Mouse (Mus musculus): ENCODE measurements around the gene Adamts17. TPM values are rescaled to one million over a fixed set of nuclear protein-coding genes. Genes with fewer than 3 reads are reported as not detected.

Adamts17 gene
- polyA plus RNA-seq, 1 experiment = 3.3 TPM

DNA sequence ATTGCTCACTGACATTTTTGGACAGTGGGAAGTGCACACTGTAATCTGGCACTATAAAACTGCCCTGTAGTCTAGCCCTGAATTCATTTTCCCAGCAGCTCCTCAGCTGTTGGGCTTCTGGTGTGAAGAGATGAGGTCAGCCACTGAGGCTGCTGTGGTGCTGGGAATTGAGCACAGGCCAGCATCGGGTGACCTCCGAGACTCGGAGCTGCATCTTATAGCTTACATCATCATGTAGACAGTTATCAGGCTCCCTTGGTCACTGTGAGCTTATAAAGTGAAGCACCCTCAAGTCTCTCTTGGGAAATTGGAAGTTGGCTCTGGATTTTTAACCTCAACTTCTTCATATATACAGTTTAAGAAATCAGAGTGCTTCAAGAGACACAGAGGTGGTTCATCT lies 84.1 kb downstream of the Adamts17 start:
- DNase-seq (ENCODE audit: extremely low spot score in 1 of 2, low spot score in 1 of 2) = no peak

DNA sequence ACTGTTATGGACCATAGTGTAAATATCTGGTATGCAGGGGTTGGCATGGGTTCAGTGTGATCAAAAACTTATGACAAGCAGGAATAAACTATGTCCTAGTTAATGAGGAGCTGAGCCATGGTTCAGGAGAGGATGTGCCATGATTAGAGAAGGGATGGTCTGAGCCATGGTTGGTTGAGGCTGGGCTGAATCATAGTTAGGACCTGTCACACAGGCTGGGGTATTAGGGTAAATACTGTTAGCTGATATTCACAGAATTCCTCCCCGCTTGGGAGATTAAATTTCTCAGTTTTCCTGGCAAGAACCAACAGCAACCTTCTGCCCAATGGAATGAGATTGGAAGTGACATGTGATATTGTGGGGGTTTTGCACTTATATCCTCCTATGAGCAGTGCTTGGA lies 84.6 kb downstream of the Adamts17 start:
- no peak for DNase-seq (ENCODE audit: extremely low spot score in 1 of 2, low spot score in 1 of 2)

DNA sequence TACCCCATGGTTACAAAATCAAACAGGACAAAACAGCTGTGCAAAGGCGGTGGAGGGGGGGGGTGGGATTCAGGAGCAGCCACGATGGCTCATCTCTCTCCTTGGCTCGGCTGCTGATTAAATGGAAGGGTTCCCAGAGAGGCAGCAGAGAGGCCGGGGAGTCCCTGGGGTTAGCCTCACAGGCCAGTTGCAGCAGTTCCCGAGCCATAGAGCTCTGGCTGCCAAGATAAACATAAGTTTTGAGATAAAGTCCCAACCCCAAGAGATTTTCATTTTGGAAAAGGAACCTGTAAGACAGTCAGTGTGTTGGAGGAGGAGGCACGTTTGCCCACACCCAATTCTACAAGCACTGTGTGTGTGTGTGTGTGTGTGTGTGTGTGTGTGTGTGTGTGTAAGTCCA lies 89.7 kb downstream of the Adamts17 start:
- no peak for DNase-seq (ENCODE audit: extremely low spot score in 1 of 2, low spot score in 1 of 2)

DNA sequence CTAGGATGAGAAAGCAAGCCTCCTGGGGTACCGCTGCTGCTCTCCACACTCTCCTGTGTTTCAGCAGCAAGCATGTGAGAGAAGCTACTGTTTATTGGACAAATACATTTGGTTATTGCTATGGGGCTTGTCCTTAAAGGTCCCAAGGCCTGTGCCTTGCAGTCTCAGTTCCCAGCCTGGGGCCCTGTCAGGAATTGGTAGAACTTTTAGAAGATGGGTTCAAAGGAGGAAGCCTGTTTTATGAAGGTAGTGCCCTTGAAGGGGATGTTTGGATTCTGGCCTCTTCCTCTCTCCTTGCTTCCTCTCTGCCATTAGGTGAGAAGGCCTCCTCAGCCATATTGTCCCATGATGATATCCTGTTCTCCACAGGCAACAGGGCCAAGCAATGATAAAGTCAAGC lies 91.8 kb downstream of the Adamts17 start:
- no peak for DNase-seq (ENCODE audit: extremely low spot score in 1 of 2, low spot score in 1 of 2)

DNA sequence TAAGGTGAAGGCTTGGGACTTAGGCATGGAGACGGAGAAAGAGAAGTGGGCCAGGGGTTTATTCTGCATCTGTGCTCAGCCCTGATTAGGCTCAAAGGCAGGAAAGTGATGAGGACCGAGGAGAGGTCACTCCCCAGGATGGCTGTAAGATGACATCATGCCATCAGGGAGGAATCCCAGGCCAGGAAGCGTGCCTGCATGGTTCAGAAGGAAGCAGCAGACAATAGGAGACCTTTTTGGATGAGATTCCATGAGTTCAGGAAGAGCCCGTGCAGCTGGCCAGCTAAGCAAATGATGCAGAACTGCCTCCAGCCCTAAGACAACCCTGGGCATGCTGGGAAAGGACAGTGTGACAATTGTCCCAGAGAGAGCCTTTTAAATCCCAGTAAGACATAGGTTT lies 93.7 kb downstream of the Adamts17 start:
- no peak for DNase-seq (ENCODE audit: extremely low spot score in 1 of 2, low spot score in 1 of 2)

DNA sequence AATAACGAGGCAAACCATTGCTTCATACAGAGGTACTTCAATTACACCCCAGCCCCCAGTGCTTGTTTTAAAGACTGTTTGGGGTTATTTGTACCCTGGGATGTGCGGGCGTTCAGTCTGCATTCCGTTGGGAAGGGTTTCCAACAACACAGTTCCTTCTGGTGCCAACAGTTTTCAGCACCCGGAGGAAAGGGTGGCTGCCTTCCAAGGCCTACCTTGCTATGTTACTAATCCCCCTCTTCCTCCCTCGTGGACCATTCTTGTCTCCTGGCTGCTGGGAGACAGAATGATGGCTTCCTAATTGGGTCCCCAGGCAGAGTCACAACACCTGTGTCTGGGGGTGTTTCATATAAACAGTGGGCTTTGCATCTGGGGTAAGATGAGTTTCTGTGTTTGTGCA lies 94.5 kb downstream of the Adamts17 start:
- DNase-seq (ENCODE audit: extremely low spot score in 1 of 2, low spot score in 1 of 2) = peak; percentile 66 to 74

DNA sequence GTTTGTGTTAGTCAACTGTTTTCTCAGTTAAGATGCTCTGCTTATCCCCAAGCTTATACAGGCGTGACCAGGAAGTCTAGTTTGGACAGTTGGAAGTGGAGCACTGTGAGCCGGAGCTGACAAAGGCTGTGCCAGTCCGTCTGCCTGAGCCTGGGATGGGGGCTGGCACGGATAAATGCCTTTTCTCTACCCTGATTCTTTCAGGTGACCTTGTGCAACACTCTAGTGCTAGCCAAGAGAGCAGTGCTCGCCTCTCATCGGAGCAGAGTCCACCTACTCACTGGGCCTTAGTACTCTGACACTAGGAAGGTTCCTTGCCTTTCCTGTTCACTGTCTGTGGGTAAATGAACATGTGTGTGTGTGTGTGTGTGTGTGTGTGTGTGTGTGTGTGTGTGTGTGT lies 95.5 kb downstream of the Adamts17 start:
- no peak for DNase-seq (ENCODE audit: extremely low spot score in 1 of 2, low spot score in 1 of 2)

DNA sequence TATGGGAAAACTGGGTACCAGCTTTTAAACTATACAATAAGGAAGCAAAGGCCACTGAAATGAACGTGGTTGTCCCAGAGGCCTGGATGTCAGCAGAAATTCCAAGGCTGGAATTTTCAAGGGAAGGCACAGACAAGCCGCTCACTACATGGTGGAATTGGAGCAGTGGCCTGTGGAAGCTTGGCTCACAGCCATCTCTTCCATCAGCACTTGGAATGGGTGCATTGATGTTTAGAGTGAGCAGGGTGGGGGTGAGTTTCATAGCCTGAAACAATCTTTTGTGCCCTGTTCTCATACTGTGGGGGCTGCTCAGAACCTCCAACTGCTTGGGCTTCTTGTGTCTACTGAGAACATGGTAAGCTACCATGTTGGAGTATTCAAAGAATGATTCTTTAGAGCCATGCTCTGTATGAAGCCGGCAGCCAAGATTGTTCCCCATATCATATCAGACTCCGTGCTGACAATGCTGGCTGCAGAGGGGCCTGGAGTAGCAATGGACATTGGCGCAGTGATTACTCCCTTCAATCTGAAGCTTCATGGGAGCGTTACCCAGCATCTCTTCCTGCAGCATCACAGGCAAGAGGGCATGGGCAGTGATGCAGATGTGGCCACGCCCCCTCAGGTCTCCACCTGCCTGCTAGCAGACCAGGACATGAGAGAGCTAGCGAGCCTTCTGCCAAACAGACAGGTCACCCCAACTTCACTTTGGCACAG lies 96.7 kb downstream of the Adamts17 start:
- DNase-seq (ENCODE audit: extremely low spot score in 1 of 2, low spot score in 1 of 2) = peak in 1 of 2 experiments; percentile 6

DNA sequence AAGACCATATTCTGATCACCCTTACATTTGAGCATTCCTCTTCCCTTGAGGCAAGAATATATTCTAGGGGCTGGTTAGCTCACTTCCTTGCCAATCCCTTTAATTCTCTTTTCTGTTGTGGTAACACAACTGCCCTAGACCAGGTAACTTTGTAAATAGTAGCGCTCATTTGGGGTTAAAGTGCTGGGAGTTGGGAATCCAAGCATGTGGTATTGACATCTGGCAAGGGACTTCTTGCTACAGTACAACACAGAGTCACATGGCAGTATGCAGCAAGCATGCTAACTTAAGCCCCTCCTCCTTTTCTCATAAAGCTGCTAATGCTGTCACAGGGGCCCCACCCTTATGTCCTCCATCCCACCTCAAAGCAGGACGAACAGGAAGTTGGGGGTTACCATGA lies 97.4 kb downstream of the Adamts17 start:
- no peak for DNase-seq (ENCODE audit: extremely low spot score in 1 of 2, low spot score in 1 of 2)

DNA sequence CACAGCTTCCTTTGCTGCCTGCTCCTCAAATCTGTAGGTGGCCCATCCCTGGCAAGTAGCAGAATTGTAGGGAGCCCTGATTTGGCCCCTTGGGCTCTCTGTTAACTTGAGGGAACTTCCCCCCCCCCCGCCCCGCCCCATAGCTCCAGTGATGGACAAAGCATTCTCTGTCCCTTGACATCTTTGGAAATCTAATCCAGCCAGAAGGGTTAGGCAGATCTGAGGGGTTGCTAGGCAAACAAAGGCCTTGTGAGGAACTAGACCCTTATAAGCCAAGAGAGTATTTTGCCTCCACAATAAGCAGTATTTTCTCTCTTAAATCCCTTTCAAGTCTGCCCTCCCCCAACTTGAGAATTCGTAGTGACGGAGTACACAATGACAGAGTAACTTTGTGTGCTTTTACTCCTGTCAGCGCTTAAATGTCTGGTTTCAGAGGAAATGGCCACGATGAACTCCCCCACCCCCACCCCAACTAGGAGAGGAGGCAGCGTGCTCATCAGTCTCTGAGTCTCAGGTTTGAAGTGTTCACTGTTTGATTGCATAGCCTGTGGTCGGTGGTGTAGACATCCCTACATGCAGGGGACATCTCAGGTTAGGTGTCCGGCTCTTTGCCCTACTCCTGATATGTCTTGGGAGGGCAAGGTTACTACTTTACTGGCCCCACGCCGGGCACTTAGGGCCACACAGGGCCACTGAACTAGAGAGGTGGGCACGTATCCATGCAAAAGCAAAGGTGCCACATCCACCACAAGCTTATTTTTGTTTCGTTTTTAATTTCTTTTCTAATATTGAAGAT lies 99.7 kb downstream of the Adamts17 start:
- DNase-seq (ENCODE audit: extremely low spot score in 1 of 2, low spot score in 1 of 2) = no peak

DNA sequence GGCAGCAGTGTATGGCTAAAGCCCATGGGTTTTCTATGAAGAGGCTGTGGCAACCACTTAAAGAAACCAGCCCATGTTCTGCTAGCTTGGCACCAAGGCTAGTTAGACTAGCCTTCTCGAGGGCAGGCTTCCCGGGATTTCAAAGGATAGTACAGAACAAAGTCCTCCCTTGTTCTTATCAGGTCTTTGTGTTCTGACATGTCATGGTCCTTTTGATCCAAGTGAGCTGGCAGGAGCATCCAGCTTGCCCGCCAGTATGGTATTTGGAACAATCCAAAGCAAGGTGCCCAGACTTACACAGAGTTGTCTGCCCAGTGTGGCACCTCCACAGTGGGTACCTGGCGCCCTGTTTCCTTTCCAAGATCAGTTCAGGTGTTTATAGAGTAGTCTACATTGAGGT lies 101.2 kb downstream of the Adamts17 start:
- DNase-seq (ENCODE audit: extremely low spot score in 1 of 2, low spot score in 1 of 2) = no peak

DNA sequence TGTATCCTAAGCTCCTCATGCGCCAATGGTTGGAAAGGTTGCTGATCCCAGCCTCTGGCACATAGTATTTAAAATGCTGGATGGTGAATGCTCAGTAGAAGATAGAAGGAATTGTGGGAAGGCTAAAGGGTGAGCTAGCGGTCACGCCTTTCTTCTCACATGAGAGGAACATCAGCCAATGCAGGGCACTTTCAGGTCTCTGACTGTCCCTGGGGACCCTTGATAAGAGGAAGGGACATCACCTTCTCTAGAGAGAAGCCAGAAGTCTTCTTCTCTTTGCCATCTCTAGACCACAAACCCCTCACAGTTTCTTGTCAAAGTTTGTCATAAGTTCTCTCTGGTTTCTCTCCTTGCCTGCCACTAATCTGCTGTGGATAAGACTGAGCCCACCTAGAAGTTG lies 109.5 kb downstream of the Adamts17 start:
- no peak for DNase-seq (ENCODE audit: extremely low spot score in 1 of 2, low spot score in 1 of 2)

DNA sequence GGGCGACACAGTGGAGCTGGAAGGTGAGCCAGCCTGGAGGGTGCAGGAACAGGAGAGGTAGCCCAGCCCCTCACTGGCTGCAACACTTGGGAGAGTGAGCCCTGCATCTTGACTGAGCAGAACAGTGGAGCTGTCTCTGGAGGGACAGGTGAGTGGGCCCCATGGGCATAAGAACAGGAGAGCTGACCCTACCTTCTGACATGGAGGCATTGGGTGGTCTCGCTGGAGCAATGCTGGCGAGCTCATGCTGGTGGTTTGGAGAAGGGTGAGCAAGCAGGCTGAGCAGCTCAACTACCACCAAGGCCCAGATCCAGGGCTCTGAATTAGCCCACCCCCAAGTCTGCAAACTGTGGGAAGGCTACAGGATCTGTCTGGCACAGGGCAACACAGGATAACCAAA lies 113.4 kb downstream of the Adamts17 start:
- DNase-seq (ENCODE audit: extremely low spot score in 1 of 2, low spot score in 1 of 2) = no peak

DNA sequence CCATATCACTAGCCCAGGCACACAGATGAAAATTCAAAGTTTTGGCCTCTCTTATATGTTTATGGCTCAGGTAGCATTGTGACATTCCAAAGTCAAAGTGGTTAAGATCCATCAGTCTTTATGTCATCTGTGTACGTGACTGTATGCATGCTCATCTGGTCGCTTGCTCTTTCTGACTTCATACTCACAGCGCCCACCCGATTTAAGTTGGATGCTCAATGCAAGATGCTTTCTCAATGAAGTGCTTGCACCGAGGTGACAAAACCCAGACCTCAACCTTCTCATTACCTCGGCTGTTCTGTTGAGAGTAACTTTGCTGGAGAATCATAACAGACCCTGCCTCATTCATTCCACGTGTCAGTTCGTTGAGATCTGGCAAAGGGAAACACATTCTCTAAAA lies 114.5 kb downstream of the Adamts17 start:
- no peak for DNase-seq (ENCODE audit: extremely low spot score in 1 of 2, low spot score in 1 of 2)

DNA sequence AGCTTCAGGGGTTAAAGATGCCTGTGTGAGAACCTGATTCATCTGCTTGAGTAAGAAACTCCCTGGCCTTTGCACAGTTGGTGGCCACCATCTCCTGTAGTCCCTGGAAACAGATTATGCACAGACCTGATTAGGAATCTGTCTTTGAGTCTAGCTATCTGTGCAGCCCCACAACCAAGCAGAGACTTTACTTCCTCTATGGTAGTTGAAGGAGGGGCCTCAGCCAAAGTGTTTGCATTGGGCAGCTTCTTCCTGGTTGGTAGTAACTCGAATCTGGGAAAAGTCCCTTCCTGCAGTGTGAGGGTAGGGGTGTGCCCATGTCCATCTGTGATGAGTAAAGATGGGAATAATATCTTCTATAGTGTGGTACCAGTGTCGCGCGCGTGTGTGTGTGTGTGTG lies 115.2 kb downstream of the Adamts17 start:
- DNase-seq (ENCODE audit: extremely low spot score in 1 of 2, low spot score in 1 of 2) = no peak

DNA sequence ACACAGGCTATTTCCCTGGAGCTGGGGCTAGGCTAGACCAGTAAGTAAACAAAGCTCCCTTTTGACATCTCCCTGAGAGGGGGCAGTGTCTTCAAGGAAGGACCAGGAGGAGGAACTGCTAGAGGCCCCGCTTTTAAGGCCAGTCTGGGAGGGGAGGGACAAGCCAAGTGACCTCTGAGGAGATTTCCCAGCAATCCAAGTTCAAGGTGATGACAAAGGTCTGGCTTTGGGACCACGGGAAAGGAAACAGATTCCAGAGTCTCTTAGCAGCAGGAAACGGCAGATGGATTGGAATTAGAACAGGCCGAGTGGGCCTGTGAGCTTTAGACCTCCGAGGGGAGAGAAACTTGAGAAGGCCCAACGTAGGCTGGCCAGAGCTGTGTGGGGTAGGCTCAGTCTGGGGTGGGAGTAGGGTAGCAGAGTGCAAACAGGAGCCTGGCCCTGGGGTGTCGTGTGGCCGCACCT lies 116.0 kb downstream of the Adamts17 start:
- DNase-seq (ENCODE audit: extremely low spot score in 1 of 2, low spot score in 1 of 2) = no peak

DNA sequence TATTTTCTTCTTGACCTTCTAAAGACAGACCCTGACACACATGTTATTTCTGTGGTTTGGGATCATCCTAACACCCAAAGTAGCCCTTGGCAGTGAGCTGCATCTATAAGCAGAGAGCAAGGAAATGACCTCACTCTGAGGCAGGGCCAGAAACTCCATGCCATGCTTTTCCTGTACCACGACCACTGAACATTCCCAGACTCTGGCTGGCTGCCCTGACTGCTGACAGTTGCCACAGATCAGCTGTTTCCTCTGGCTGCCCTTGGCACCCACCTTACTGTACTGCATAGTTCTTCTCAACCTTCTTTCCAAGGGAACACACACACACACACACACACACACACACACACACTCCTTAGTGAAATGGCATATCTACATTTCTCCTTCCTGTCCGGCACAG lies 116.4 kb downstream of the Adamts17 start:
- DNase-seq (ENCODE audit: extremely low spot score in 1 of 2, low spot score in 1 of 2) = no peak

DNA sequence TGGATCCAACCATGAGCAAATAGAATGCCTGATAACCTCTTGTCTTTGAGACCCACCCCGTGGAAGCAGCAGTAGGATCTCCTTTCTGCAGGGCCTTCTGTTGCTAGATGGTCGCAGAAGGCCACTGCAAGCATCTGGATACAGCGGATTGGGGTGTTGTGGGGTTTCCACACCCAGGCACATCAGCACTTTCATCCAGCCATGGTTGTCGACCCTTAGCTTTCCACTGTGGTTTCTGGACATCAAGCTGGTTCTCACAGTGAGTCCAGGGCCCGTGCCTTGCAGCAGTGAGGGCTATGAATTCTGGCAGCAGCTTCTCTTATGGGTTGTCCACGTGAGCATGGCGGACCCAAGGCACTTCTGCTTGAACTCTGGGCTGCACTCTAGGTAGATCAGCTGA lies 118.2 kb downstream of the Adamts17 start:
- DNase-seq (ENCODE audit: extremely low spot score in 1 of 2, low spot score in 1 of 2) = no peak

DNA sequence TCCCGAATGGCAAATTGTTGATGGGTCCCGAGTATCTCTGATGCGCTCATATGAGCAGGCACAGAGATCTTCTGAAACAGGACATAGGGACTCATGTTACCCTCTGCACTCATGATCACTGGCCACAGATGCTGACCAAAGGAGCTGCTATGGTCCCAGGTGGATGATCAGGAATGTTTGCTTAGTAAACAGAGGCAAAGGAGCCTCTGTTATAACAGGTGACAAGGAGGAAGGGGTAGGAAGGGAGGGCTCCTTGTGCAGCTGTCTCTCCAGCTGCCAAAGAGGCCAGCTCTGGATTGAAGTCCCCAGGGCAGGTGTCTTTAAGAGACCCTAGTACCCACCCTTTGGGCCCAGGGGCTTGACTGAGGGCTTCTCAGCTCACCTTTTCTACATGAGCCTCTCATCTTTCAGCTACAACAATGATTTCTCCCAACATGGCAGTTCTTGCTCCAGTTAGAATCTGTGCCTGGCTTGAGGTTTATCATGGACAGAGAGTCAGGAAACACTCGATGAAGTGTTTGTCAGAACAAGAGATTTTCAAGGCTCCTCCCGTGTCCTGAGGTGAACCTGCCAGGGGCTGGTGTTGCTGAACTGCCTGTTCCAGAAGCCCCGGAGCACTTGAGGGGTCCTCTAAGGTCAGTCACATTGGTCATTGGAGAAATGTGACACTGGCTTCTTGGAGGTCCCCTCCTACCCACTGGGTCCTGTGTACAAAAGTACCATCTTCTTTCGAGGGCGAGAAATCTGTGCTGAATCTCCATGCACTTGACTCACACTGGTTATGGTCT lies 120.9 kb downstream of the Adamts17 start:
- DNase-seq (ENCODE audit: extremely low spot score in 1 of 2, low spot score in 1 of 2) = no peak

DNA sequence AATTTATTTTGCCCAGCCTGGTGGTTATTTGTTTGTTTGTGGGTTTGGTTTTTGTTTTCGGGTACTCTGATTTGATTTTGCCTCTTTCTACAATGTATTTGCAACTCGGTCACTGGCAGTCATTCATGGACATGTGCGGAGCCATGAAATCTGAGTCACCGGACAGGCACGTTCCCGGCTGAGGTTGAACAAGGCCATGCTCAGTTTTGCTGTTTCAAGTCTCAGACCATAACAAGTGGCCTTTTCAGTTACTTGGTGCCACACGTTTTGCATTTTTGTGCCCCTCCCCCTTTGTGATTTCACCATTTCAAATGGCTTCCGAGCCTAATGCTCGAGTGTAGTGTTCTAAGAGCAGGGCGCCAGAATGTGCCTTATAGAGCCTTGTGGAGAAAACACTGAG lies 123.2 kb downstream of the Adamts17 start:
- no peak for DNase-seq (ENCODE audit: extremely low spot score in 1 of 2, low spot score in 1 of 2)

DNA sequence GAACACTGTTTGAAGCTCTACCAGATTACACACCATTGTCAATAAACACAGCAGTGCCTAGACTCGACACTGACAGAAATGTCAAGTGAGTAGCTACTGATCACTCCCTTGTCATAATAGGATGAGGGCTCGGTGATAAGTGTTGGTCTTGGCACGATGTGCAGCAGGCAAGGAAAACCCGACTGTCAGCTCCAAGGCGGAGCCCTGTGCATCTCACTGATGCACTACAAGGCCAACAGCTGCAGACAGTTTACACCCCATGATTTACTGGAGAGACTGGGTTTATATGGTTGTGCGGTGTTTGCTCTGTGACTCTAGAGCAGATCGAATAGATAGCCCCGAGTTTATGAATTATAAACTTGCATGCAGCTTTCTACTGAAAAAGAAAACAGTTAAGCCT lies 124.0 kb downstream of the Adamts17 start:
- no peak for DNase-seq (ENCODE audit: extremely low spot score in 1 of 2, low spot score in 1 of 2)

All from frontal cortex, adult 2 months (tissue).